Mouse (Mus musculus): ENCODE results near the gene Errfi1. TPM values are rescaled to one million over a fixed set of nuclear protein-coding genes. Genes with fewer than 3 reads are reported as not detected.
"Not testable (repeated sequence)": the region's sequence is repeated elsewhere in the genome, so short reads cannot be mapped to it uniquely, and the experiment has no call there.

The Errfi1 gene
- total RNA-seq, 4 experiments from 2014 or later = 12.1 to 28.7 (median 15.0) TPM

DNA sequence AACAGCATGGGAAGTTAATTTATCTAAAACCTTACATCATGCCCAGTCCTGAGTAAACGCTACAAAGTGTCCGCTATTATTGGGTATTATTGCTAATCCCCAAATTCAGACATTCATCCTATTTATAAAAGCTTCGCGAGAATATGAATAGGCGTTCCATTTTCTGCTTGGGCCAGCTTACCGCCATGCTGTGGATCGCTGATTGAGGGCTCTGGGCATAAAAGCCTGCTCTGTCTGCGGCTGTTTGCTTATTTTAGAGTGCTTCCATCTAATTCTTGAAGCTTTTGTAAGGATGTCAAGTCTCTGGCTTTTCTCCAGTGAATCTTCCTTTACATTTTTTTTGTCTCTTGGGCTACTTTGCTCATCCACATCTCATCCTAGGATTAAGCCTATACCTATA is 7.4 kb upstream of the Errfi1 start:
- DNase-seq (ENCODE audit: low spot score in 2 of 2) = no peak

DNA sequence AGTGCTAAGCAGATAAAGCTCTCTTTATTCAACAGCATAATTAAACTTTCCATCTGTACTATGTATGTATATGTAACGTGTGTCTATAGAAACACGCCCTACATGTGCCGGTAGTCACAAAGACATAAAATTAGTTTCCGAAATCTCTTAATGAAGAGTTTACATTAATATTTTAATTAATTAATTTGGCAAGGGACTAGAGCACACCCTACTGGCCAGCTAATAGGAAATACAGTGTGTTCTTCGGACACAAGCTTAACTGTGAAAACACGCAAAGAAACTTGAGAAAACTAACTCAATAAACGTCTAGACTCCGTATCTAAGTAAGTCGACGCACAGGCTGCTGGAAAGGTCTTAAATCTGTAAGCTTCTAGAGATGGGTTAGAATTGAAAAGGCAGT is 3.8 kb upstream of the Errfi1 start:
- no peak for DNase-seq (ENCODE audit: low spot score in 2 of 2)

- no peak for DNase-seq (ENCODE audit: low spot score in 2 of 2)
These were observed 2.8 kb upstream of the Errfi1 start for GRCm38 (mm10) chr4:150850893-150851292.

DNA sequence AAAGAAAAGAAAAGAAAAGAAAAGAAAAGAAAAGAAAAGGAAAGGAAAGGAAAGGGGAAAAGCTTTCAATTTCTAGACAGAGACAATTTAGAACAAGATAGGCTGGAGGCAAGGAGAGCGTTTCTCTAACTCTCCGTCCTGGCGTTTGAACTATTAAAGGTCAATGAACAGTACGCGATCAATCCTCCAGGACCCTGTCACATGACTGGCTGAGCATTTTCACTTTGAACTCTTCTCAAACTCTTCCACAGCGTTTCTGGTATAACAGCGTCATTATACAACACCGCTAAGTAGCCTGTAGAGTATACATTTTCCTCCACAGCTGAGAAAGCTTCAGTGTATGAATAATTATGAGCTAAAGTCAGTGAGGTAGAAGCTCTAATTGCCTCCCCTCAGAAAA is 1.7 kb upstream of the Errfi1 start:
- no peak for DNase-seq (ENCODE audit: low spot score in 2 of 2)

GRCm38 (mm10) chr4:150852479-150852878 is 1.2 kb upstream of the Errfi1 start:
- no peak for DNase-seq (ENCODE audit: low spot score in 2 of 2)

DNA sequence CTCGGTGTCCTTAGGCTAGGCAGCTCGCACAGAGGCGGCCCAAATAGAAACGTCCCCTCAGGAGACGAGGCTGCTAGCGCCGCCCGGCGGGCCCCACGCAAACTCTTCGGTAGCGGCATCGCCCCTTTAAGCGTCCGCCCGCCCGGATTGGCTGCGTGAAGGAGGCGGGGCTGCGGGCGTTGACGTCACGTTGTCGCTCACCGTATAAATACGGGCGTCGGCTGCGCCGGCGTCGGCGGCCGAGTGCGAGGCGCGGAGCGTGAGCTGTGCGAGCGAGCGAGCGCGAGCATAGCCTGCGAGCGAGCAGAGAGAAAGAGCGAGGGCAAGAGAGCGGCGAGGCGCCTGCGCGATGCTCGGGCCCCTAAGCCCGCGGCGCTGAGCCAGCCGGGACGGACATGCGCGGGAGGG is 1.1 kb downstream of the Errfi1 start:
- peak; percentile 89 to 91 for DNase-seq (ENCODE audit: low spot score in 2 of 2)

DNA sequence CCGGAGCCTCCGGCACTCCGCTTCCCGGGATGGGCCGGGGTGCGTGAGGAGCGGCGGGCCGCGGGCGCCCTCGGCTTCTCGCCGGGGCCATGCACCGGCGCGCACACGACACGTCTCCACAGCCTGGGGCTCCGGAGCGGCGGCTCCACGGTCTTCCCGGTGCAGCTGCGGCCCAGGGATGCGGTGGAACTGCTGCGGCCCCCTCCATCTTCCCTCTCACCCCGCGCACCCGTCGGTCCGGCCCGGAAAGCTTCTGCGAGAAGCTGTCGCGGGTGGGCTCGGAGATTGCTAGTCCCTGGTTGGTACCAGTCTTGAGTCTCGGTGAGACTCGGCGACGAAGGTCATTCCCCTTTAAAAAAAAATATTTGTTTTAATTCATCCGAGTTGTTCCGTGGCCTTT is 1.6 kb downstream of the Errfi1 start:
- DNase-seq (ENCODE audit: low spot score in 2 of 2) = no peak

GRCm38 (mm10) chr4:150860526-150860925 is 6.8 kb downstream of the Errfi1 start:
- no peak for DNase-seq (ENCODE audit: low spot score in 2 of 2)

- no peak for DNase-seq (ENCODE audit: low spot score in 2 of 2)
These were observed 7.4 kb downstream of the Errfi1 start for GRCm38 (mm10) chr4:150861161-150861560.

GRCm38 (mm10) chr4:150862626-150863375 is 9.1 kb downstream of the Errfi1 start:
- DNase-seq (ENCODE audit: low spot score in 2 of 2) = no peak

- no peak for DNase-seq (ENCODE audit: low spot score in 2 of 2)
These were observed 11.7 kb downstream of the Errfi1 start for GRCm38 (mm10) chr4:150865371-150865770.

DNA sequence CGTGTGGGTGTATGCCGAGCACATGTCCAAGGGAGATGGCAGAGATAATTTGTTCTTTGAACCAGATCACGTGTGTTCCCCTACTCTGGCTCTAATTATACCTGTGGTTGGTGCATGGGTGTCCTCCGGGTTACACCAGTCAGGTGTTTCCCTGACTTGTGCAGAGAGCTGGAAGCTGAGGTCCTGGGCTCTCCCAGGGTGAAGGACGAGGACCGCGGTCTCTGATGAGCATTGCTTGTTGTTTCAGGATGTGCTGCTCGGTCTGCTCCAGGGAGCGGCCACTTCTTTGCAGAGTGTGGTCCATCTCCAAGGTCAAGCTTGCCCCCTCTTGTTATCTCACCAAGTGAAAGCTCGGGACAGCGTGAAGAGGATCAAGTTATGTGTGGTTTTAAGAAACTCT is 12.3 kb downstream of the Errfi1 start:
- no peak for DNase-seq (ENCODE audit: low spot score in 2 of 2)

GRCm38 (mm10) chr4:150866494-150866893 is 12.8 kb downstream of the Errfi1 start:
- DNase-seq (ENCODE audit: low spot score in 2 of 2) = no peak

DNA sequence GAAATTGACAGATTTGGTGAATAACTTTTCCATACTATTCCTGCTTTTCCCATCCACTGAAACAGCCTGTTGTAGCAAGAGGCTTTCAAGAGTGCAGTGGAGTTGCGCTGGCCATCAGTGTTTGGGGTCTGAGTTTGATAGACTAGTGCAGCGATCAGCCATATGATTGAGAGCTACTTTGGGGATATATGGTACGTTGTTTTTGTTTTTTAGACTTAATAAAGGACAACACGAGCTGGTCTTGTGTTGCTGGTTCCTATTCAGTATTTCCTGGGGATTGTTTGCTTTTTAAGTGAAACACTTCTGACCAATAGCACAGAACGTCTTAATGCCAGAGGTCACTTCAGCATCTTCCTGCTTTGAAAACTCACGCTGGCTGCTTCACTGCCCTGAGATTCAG is 14.4 kb downstream of the Errfi1 start:
- DNase-seq (ENCODE audit: low spot score in 2 of 2) = no peak

- DNase-seq (ENCODE audit: low spot score in 2 of 2) = no peak
These were observed 15.1 kb downstream of the Errfi1 start for GRCm38 (mm10) chr4:150868859-150869258.

DNA sequence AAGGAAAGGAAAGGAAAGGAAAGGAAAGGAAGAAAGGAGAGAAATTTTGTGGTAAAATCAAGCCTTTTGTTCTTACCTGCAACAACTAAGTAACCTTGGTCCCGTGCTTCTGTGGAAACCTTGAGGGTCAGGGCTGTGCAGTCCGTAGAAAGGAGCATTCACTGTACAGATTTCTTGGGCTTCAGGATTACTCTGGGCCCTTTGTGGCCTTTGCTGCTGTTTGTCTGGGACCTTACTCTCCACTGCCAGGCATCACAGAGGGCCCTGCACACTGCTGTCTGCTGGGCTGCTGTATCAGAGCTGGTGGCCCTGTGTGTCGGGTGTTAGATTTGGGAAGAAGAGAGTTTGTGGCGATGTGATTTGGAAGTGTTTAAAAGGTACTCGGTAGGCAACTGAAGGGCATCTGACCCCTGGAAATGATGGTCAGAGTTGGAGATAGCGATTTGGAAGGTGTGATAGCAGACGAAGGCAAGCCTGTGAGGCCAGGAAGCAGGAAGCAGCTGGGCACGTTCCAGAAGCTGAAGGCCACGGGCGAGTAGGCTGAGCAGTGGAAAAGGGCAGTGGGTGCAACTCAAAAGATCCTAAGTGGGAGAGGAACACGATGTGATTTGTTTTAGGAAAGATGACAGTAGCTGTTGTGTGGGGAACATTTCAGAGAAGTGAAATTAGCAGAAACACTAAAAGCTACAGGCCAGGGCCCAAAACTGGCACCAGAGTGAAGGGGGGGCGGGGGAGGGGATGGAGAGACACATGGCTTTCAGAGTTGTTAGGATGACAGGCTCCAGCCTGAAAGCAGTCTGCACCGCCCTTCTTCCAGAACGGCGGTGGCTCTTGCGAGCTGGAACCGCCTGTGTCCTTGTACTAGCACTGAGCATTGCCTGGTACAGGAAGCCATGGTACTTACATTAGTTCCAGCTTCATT is 15.8 kb downstream of the Errfi1 start:
- no peak for DNase-seq (ENCODE audit: low spot score in 2 of 2)

GRCm38 (mm10) chr4:150870963-150871391 is 17.3 kb downstream of the Errfi1 start:
- DNase-seq (ENCODE audit: low spot score in 2 of 2) = no peak

- peak; percentile 49 to 59 for DNase-seq (ENCODE audit: low spot score in 2 of 2)
These were observed 17.8 kb downstream of the Errfi1 start for GRCm38 (mm10) chr4:150871392-150872138.

DNA sequence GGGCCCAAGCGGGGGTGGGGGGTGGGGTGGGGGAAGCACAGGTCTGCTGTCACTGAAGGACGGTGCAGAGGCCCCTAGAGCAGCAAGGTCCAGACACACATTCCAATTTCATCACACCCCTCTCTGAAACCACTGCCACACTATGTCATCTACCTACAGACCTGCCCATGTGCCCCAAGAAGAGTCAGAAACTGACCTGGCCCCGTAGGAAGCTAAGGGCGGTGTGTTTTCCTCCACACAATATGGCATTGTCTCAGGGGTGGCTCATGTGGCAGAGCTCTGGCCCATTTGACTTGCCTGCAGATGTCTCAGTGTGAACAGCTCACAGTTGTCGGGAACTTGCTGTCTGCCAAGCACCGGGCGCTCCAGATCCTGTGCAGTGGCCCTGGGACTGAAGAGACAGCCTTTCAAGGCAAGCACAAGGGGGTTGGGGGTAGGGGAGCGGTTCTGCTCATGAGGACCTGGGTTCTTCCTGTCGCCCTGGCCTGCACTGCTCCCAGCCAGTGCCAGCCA is 18.5 kb downstream of the Errfi1 start:
- peak; percentile 55 to 62 for DNase-seq (ENCODE audit: low spot score in 2 of 2)

GRCm38 (mm10) chr4:150872681-150873080 is 19.0 kb downstream of the Errfi1 start:
- DNase-seq (ENCODE audit: low spot score in 2 of 2) = no peak

DNA sequence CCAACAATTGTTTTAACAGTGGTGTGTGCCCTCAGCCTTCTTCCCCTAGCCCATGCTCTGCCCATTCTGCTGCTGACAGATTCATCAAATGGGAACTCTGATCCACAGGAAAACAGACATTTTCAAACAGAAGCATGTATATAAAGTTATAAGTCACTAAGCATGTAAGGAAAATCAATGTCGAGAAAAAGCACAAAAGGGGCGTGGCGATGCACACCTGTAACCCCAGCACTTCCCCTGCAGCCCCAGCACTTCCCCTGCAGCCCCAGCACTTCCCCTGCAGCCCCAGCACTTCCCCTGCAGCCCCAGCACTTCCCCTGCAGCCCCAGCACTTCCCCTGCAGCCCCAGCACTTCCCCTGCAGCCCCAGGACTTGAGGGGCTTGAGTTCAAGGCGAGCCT is 20.7 kb downstream of the Errfi1 start:
- not testable (repeated sequence) for DNase-seq (ENCODE audit: low spot score in 2 of 2)
